Mouse (Mus musculus) naive thymus-derived CD4-positive, alpha-beta T cell, adult 2 months (primary cell): ENCODE measurements around the gene Stx8.

Source experiments
- DNase-seq: peaks from one replicate; pipeline ENCODE4 v3.0.0-alpha.2; 2011; ENCODE audit warnings: low read depth

Stx8 gene

DNA sequence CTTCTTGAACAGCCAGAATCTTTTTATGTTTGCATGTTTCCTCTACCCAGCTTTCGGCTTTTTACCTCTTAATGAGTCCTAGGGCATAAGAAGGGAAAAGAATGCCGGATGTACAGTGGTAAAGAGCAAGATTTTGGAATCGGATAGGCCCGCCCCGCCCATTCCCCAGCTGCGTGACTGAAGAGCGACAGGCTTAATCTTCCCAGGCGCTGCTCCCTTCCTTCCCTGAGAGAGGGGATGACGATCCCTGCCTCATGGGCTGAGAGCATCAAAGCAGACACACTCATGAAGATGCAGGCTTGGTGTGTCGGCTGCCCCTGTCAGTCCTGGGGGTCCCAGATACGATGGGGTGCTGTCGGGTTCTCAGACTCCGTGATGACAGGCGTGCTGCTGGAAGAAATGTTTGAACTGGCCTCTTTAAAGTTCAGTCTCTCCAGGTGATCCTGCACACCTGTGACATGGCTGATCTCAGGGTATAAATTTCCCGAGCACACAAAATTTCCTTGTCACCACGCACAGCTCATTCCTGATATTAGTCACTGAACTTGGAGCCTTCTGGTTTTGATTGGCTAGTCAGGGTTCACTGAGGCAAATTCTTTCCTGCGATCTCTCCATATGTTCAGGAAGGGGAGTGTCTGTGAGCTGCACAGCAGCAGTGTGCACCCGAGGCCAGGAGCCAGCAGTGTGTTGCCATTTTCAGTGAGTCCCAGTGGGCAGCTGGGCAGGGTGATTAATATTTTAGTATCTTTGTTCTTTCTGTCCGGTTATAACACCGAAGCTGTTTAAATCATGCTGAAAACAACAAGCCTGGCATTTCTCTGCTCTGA, 70.4 kb downstream of the Stx8 start:
- DNase-seq, result no peak

DNA sequence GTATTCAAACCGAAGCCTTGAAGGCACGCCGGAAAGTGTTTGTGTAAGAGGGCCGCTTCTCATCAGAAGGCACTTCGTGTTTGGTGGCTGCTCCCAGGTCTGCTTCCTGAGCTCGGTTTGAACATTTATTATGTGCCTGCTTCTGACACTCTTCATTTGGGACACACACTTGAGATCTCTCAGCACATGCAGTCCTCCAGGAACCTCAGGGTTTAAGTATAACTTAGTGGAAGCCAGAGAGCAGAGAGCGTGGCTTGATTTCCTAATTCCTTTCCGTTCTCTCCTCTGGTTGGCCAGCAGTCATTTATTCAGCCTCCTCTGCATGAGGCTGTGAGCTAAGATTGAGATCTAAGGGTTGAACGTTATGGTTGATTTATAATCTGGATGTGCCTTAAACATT, 71.1 kb downstream of the Stx8 start:
- no peak for DNase-seq

GRCm38 (mm10) chr11:68038101-68038500, 72.1 kb downstream of the Stx8 start:
- no peak for DNase-seq

GRCm38 (mm10) chr11:68044181-68044580, 78.2 kb downstream of the Stx8 start:
- no peak for DNase-seq

GRCm38 (mm10) chr11:68046916-68047315, 80.9 kb downstream of the Stx8 start:
- DNase-seq, result peak; percentile 4

DNA sequence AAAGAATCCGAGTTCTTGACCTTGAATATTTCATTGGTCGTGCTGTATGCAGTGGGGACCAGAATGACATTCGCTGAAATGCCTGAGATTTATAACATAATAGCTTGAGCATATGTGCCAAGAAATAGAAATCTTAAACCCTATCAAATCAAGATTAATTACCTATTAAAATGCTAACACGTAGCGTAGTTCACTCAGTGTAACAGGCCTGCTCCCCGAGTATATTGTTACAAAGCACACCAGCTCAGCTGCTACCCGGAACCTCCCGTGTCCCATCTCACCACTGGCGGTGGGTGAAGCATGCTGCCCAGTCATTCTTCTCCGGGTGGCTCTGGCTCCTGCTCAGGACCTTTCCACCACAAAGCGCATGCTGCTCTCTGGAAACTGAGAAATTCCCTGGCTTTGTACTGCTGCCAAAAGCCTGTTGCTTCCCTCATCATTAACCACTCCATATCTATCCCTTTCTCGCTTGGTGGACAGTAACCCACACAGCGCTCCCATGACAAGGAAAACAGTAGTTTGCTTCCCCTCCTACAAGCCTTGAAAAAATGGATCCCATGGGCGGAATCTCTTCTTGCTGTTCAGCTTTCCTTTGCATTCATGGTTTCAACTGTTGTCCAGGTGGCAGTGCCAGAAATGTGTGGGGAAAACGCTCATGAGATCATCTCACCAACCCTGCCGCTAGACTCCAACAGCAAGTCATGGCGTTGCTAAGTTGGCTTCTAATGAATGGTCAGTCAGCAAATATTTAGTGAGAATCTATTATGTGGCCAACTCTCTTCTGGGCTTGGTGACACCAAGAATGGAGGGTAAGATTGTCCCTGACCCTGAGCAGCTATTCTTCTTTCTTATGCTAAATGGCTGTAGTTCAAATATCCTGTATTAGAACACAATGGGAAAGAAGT, 83.5 kb downstream of the Stx8 start:
- DNase-seq, result no peak

DNA sequence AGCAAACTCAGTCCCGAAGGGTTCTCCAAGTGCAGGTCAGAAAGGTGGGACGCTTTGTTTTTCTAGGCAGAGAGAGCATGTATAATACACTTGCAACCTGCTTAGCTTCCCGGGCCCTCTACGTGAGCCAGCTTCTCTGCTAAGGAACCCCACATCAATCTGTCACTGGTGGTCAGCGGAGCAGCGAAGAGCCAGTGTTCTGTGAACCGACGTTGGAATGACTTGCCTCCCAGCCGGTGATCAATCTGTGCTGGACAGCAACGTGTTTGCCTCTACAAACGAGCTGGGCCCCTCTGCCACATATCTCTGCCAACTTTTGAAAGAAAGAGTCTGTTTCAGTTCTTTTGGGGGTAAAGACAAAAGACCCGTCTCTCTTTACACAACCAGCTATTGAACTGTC, 84.7 kb downstream of the Stx8 start:
- no peak for DNase-seq

DNA sequence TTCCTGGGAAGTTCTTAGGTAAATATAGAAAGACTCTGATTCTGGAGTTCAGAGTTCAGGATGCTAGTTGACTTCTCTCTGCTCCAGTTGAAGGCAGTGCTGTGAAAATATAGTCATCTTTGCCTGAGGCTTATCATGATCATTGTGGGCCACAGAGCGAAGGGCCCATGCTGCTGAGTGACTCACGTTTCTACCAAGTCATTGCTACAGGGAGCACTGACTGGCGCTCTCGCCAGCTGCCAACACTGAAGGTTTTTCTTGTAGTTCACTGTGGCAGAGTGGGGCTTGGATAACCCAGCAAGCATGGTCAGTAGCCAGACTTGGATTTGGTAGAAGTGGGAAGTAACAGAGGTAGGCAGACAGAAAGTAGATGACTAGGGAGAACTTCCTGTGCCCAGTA, 85.3 kb downstream of the Stx8 start:
- no peak for DNase-seq

GRCm38 (mm10) chr11:68058466-68059201, 92.6 kb downstream of the Stx8 start:
- no peak for DNase-seq

GRCm38 (mm10) chr11:68060651-68061050, 94.7 kb downstream of the Stx8 start:
- DNase-seq, result no peak

DNA sequence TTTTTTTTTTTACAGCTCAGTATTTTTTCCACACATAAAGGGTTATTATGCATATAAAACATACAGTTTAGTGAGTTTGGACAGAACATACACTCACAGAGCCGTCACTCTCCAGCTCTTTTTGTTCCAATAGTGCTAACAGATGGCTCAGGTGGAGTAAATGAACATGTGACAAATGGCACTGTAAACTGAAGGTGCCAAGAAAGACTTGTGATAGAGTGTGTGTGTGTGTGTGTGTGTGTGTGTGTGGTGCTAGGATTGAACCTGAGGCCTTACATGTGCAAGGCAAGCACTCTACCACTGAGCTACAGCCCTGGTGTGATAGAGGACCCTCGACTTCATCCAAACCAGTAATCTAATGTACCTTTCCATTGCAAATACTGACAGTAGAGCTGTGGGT, 96.1 kb downstream of the Stx8 start:
- DNase-seq, result no peak

DNA sequence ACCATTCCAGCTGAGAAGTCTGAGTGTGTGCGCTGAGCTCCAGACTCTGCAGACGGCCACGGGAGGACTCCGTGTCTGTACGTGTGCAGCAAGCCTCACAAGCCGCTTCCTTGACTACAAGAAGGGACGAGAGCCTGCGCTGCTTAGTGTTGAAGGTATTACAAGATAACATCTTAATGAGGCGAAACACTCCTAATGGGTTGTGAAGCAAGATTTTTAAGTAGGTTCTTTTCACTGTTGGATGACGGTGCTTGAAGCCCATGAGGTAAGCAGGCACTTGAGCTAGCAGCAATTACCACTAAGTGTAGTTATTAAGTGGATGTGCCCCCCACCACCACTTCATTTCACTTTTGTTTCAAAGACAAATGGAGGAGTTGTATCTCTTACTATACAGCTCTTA, 101.8 kb downstream of the Stx8 start:
- no peak for DNase-seq

DNA sequence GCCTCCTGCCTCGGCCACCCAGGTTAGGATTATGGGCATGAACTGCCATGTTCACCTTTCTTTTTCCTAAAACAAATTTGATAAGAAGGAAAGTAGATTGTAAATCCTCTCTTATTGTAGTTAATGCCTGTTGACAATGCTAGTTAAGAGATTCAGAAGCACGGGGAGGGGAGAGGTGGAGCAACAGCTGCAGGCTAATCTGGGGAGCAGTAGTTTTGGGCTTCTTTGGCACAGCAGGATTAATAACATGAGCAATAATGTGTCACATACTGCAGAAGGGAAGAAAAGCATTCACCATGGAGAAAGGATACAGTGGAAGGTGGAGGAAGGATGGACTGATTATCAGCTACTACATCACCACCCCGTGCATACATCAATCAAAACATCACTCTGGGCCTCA, 104.1 kb downstream of the Stx8 start:
- DNase-seq, result no peak

DNA sequence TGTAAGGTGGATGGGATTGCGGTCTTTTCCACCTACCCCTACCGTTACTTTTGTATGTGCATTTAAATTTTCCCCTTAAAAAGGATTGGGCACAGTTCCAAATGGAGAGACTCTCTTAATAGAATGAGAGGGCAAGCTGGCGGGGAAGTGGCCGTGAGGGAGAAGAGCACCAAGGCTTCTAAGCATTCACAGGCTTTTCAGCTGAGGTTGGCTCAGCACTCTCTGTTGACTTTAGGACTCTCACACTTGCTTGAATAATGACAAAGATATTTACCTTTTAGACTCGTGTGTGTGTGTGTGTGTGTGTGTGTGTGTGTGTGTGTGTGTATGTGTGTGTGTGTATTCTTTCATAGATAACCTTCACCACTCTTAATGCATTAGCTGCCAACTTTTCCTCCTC, 105.8 kb downstream of the Stx8 start:
- DNase-seq, result no peak

DNA sequence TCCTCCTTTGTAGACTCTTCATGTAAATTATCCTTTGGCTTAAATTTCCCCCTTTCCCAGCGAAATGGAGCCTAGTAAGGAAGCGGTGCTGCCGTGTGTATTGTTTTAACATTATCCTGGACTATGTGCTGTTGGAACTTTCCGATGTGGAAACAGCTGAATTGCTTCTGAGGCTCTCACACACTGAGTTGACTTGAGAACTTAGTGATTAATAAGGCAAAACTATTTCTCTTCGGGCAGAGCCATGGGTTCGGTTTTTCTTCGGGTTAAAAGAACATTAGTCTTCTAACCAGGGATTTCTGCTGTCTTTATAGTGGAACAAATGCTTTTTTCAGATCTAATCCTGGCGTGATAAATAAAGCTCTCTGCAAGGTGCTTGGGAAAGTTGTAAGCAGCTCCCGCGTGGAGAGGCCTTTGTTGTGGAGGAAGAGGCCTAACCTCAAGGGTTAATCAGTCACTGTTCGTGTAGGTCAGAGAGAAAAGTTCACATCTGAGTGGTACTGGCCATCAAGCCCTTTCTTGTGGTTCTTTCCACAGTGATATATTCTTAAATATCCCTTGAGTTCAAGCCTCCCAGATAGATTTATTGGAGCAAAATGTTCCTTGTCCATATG, 106.7 kb downstream of the Stx8 start:
- DNase-seq, result no peak

GRCm38 (mm10) chr11:68074686-68075085, 108.7 kb downstream of the Stx8 start:
- DNase-seq, result no peak

- no peak for DNase-seq
Observed at GRCm38 (mm10) chr11:68075331-68075730, 109.3 kb downstream of the Stx8 start.

DNA sequence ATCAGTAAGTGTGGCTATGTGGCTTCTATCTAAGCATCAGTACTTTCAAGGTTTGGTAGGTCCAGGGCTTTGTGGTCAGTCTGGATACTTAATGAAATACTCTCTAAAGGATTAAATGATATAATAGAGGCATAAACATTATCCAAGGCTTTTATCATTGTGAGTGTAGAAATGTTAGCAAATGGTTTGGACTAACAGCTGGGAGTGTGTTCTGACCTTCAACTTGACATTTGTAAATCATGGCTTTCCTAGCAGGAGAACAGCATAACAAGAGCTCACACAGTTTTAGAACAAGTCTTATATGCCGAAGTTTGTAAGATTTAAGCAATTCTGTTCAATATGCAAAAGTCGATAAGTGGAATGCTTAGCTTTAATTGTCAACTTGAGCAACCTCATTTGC, 113.8 kb downstream of the Stx8 start:
- DNase-seq, result no peak

DNA sequence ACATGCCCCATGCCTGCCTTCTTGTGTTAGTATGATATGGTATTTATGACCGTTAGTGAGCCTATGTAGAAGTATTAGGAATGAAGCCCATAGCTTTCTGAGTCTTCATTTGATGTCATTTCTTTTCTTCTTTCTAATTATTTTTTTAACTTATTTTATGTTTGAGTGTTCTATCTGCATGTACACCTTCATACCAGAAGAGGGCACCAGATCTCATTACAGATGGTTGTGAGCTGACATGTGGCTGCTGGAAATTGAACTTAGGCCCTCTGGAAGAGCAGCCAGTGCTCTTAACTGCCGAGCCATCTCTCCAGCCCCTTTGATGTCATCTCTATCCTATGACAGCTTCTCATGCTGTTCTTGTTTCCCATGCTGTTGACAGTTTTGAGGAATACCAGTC, 115.0 kb downstream of the Stx8 start:
- DNase-seq, result no peak

GRCm38 (mm10) chr11:68082756-68083155, 116.8 kb downstream of the Stx8 start:
- DNase-seq, result no peak

GRCm38 (mm10) chr11:68083562-68083961, 117.6 kb downstream of the Stx8 start:
- no peak for DNase-seq

DNA sequence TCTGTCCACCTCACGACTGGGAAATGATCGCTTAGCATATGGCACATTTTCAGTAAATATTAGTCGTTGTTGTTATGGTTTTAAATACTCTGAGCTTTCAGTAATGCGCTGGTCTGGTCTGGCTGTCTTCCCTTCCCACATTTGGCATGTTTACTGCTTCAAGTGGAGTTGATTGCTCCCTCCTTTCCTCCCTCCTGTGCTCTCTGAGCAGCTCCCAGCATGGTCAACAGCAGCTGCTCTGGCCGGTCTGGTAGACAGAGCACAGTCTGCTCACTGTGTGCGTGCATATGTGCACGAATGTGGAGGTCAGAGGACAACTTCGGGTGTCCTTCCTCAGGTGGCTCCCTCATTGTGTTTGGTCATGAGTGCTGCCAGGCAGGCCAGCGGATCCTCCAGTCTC, 120.2 kb downstream of the Stx8 start:
- no peak for DNase-seq
